Mouse (Mus musculus) limb, embryonic 12.5 days (tissue): Measurements from ENCODE around the gene Sufu. TPM values are rescaled to one million over a fixed set of nuclear protein-coding genes. Genes with fewer than 3 reads are reported as not detected.

Experiments used
- ATAC-seq: fragments of 200-750 bp; cut with Nextera tagmentation; 2 replicates; pipeline ENCODE4 v1.8.0; 2017; ENCODE audit warnings: low read depth, moderate TSS enrichment; ENCODE audit not compliant: insufficient number of reproducible peaks, insufficient read depth, low FRiP score, low TSS enrichment
- H3K27ac ChIP-seq: fragments of 300-500 bp; sonication (generic); 2 replicates; pipeline ENCODE4 v1.5.1; 2016; ENCODE audit warnings: mild to moderate bottlenecking, moderate library complexity
- H3K27me3 ChIP-seq: fragments of 300-500 bp; sonication (generic); 2 replicates; pipeline ENCODE4 v1.6.1; 2016; ENCODE audit warnings: mild to moderate bottlenecking, moderate library complexity
- H3K36me3 ChIP-seq: fragments of 300-500 bp; sonication (generic); 2 replicates; pipeline ENCODE4 v1.6.1; 2016; ENCODE audit warnings: mild to moderate bottlenecking, moderate library complexity
- H3K4me1 ChIP-seq: fragments of 300-500 bp; sonication (generic); replicated peaks from 2 replicates; pipeline ENCODE4 v1.6.1; 2016
- H3K4me2 ChIP-seq: fragments of 300-500 bp; sonication (generic); 2 replicates; pipeline ENCODE4 v1.6.1; 2016; ENCODE audit warnings: mild to moderate bottlenecking, moderate library complexity
- H3K4me3 ChIP-seq: fragments of 300-500 bp; sonication (generic); replicated peaks from 2 replicates; pipeline ENCODE4 v1.5.1; 2016; ENCODE audit warnings: mild to moderate bottlenecking
- H3K9ac ChIP-seq: fragments of 300-500 bp; sonication (generic); replicated peaks from 2 replicates; pipeline ENCODE4 v1.6.1; 2016; ENCODE audit warnings: mild to moderate bottlenecking, moderate library complexity
- H3K9me3 ChIP-seq: fragments of 300-500 bp; sonication (generic); 2 replicates; pipeline ENCODE4 v1.6.1; 2016; ENCODE audit warnings: mild to moderate bottlenecking, moderate library complexity
- WGBS: fragments of 180-500 bp; shearing (Covaris S2); methylation state at CpG from one replicate; pipeline ENCODE4 v1.1.7; 2016; 5-methylcytosine and 5-hydroxymethylcytosine counted together
- polyA plus RNA-seq: library from polyadenylated mRNA; unstranded; fragments of >200 nt; fragmentation: Nextera tagmentation; extraction: Ambion mirVana; gene quantifications from 2 replicates; pipeline ENCODE4 v1.2.1, GENCODE M21; 2016

Gene Sufu
- polyA plus RNA-seq, 1 experiment from 2014 or later = 44.4 TPM

GRCm38 (mm10) chr19:46499836-46500580 lies 103.3 kb downstream of the Sufu start:
- no peaks in the 10 kb centered on the region for H3K9me3 ChIP-seq
- peak overlapping the region; percentile 99 for H3K4me2 ChIP-seq

GRCm38 (mm10) chr19:46500581-46501341 lies 104.1 kb downstream of the Sufu start:
- peaks cover 34% of the 10 kb centered on the region for H3K4me1 ChIP-seq
- H3K36me3 ChIP-seq = peaks cover 6% of the 10 kb centered on the region
- no peaks in the 10 kb centered on the region for H3K27me3 ChIP-seq
- WGBS = under 1% methylated on average over 50 of the region's 50 CpGs
- H3K9me3 ChIP-seq = no peaks in the 10 kb centered on the region
- H3K9ac ChIP-seq = peak overlapping the region; percentile 83
- H3K4me2 ChIP-seq = peak overlapping the region; percentile 99
- no peak for ATAC-seq
- peak overlapping the region; percentile 88 for H3K4me3 ChIP-seq
- H3K27ac ChIP-seq = peak overlapping the region; percentile 98

More at GRCm38 (mm10) chr19:46499836-46500580, 103.3 kb downstream of the Sufu start:
- Histone ChIP-seq H3K4me1 (peaks cover 27% of the 10 kb centered on the region), H3K27me3 (no peaks in the 10 kb centered on the region), H3K36me3 (no peaks in the 10 kb centered on the region), H3K9ac (peak overlapping the region; percentile 79), H3K4me3 (peak overlapping the region; percentile 88), H3K27ac (peak overlapping the region; percentile 98)
- peak; percentile 84 for ATAC-seq
- WGBS = under 1% methylated on average over 52 of the region's 52 CpGs

- under 1% methylated on average over 56 of the region's 64 CpGs for WGBS
Observed at GRCm38 (mm10) chr19:46501401-46502068, 104.8 kb downstream of the Sufu start, which contains the start of gene Trim8. Trim8 (plus strand) TSS chr19:46501702.

GRCm38 (mm10) chr19:46502069-46502455 lies 105.4 kb downstream of the Sufu start:
- Histone ChIP-seq H3K36me3 (peaks cover 19% of the 10 kb centered on the region), H3K27ac (peak overlapping the region; percentile 98), H3K9me3 (no peaks in the 10 kb centered on the region), H3K4me1 (peaks cover 48% of the 10 kb centered on the region), H3K9ac (peak overlapping the region; percentile 83), H3K4me3 (peak overlapping the region; percentile 88), H3K4me2 (peak overlapping the region; percentile 99), H3K27me3 (no peaks in the 10 kb centered on the region)
- under 1% methylated on average over 39 of the region's 46 CpGs for WGBS
- ATAC-seq = no peak

More at GRCm38 (mm10) chr19:46501401-46502068, 104.8 kb downstream of the Sufu start, which contains the start of gene Trim8:
- no peaks in the 10 kb centered on the region for H3K9me3 ChIP-seq
- peak within 1 kb of the TSS; percentile 88 for H3K4me3 ChIP-seq
- peaks cover 13% of the 10 kb centered on the region for H3K36me3 ChIP-seq
- peak within 1 kb of the TSS; percentile 98 for H3K27ac ChIP-seq
- ATAC-seq = no peak
- H3K4me1 ChIP-seq = peaks cover 42% of the 10 kb centered on the region
- H3K4me2 ChIP-seq = peak within 1 kb of the TSS; percentile 99
- H3K9ac ChIP-seq = peak within 1 kb of the TSS; percentile 83
- no peaks in the 10 kb centered on the region for H3K27me3 ChIP-seq

GRCm38 (mm10) chr19:46502471-46503166 lies 105.9 kb downstream of the Sufu start:
- Histone ChIP-seq H3K4me1 (peaks cover 53% of the 10 kb centered on the region), H3K4me2 (peak overlapping the region; percentile 99), H3K27me3 (no peaks in the 10 kb centered on the region), H3K9me3 (no peaks in the 10 kb centered on the region), H3K36me3 (peaks cover 24% of the 10 kb centered on the region), H3K9ac (peak overlapping the region; percentile 83), H3K4me3 (peak overlapping the region; percentile 88), H3K27ac (peak overlapping the region; percentile 98)
- WGBS = under 1% methylated on average over 53 of the region's 53 CpGs
- ATAC-seq = no peak

- WGBS = under 1% methylated on average over 21 of the region's 21 CpGs
- Histone ChIP-seq H3K27ac (peak overlapping the region; percentile 98), H3K4me2 (peak overlapping the region; percentile 99), H3K9me3 (no peaks in the 10 kb centered on the region), H3K9ac (peak overlapping the region; percentile 83), H3K36me3 (peaks cover 33% of the 10 kb centered on the region), H3K27me3 (no peaks in the 10 kb centered on the region), H3K4me3 (peak overlapping the region; percentile 88), H3K4me1 (peaks cover 62% of the 10 kb centered on the region)
- ATAC-seq = 0 out of 2 replicates have a peak, but pooled peaks have one; percentile 8
Observed at GRCm38 (mm10) chr19:46503351-46504084, 106.8 kb downstream of the Sufu start.

- H3K4me1 ChIP-seq = peaks cover 65% of the 10 kb centered on the region
Observed at GRCm38 (mm10) chr19:46504085-46504552, 107.4 kb downstream of the Sufu start.

GRCm38 (mm10) chr19:46504822-46505417 lies 108.2 kb downstream of the Sufu start:
- ATAC-seq = no peak
- H3K36me3 ChIP-seq = peaks cover 47% of the 10 kb centered on the region
- 66% methylated on average over 9 of the region's 9 CpGs for WGBS
- H3K4me1 ChIP-seq = peaks cover 72% of the 10 kb centered on the region
- no peaks in the 10 kb centered on the region for H3K9me3 ChIP-seq
- H3K9ac ChIP-seq = peak overlapping the region; percentile 83; the same call in 1 of the 2 replicates
- H3K4me3 ChIP-seq = peak overlapping the region; percentile 88
- no peaks in the 10 kb centered on the region for H3K27me3 ChIP-seq
- H3K4me2 ChIP-seq = peak overlapping the region; percentile 99
- H3K27ac ChIP-seq = peak overlapping the region; percentile 98; the same call in 1 of the 2 replicates

More at GRCm38 (mm10) chr19:46504085-46504552, 107.4 kb downstream of the Sufu start:
- Histone ChIP-seq H3K36me3 (peaks cover 39% of the 10 kb centered on the region), H3K27me3 (no peaks in the 10 kb centered on the region), H3K9me3 (no peaks in the 10 kb centered on the region), H3K27ac (peak overlapping the region; percentile 98), H3K4me2 (peak overlapping the region; percentile 99), H3K9ac (peak overlapping the region; percentile 83), H3K4me3 (peak overlapping the region; percentile 88)
- WGBS = 5% methylated on average over 4 of the region's 4 CpGs
- ATAC-seq = 0 out of 2 replicates have a peak, but pooled peaks have one; percentile 1

- peaks cover 72% of the 10 kb centered on the region for H3K4me1 ChIP-seq
- ATAC-seq = no peak
- H3K27ac ChIP-seq = no peak overlapping the region
- peaks cover 54% of the 10 kb centered on the region for H3K36me3 ChIP-seq
- WGBS = 85% methylated on average over 8 of the region's 8 CpGs
- 0 out of 2 replicates have a peak overlapping the region, but pooled peaks have one; percentile 88 for H3K4me3 ChIP-seq
- H3K9me3 ChIP-seq = no peaks in the 10 kb centered on the region
- 0 out of 2 replicates have a peak overlapping the region, but pooled peaks have one; percentile 24 for H3K4me2 ChIP-seq
- no peak overlapping the region for H3K9ac ChIP-seq
- no peaks in the 10 kb centered on the region for H3K27me3 ChIP-seq
Observed at GRCm38 (mm10) chr19:46505646-46506371, 109.1 kb downstream of the Sufu start.
